8 mouse cellular contexts compared by ENCODE assay signal in genomic region chr1:135583081-135583677, GRCm38 (mm10). TPM values are rescaled to one million over a fixed set of nuclear protein-coding genes. Genes with fewer than 3 reads are reported as not detected.
DNase-seq lines count a peak whose midpoint lies in the region; ATAC-seq and TF ChIP-seq lines count a peak whose summit lies in the region.

No protein-coding gene starts in this region.

- ATAC-seq in kidney, embryonic 14.5 days (ENCODE audit: low FRiP score, low TSS enrichment), result peak; percentile 55; the same call in 1 of the 2 replicates
- ATAC-seq in embryonic facial prominence, embryonic 15.5 days (ENCODE audit: insufficient number of reproducible peaks, low FRiP score, low TSS enrichment, low read depth), result peak; percentile 25; the same call in 1 of the 2 replicates
- no peak for ATAC-seq in heart, embryonic 13.5 days (ENCODE audit: extremely low read depth, insufficient number of reproducible peaks, low FRiP score, low TSS enrichment)

- H3K27ac ChIP-seq in kidney, embryonic 14.5 days (ENCODE audit: low read depth, low read length), result peak overlapping the region; percentile 59
- peak overlapping the region; percentile 82 for H3K27ac ChIP-seq in embryonic facial prominence, embryonic 15.5 days (replicated peaks)
- H3K27ac ChIP-seq in heart, embryonic 13.5 days (replicated peaks), result peak overlapping the region; percentile 58
- H3K27ac ChIP-seq in small intestine, adult 2 months (ENCODE audit: insufficient read depth, low read depth, low read length), result no peak overlapping the region

- TF ChIP-seq POLR2A in small intestine, adult 2 months (IDR thresholded peaks at IDR 0.05; ENCODE audit: low read depth, low read length), result no peak

- no peaks in the 10 kb centered on the region; the same call in 1 of the 2 replicates for H3K27me3 ChIP-seq in kidney, embryonic 14.5 days (ENCODE audit: control insufficient read depth, insufficient read depth, low read length)
- H3K27me3 ChIP-seq in embryonic facial prominence, embryonic 15.5 days, result peaks cover 17% of the 10 kb centered on the region
- no peaks in the 10 kb centered on the region for H3K27me3 ChIP-seq in heart, embryonic 13.5 days (replicated peaks)
- H3K27me3 ChIP-seq in small intestine, adult 2 months (ENCODE audit: control insufficient read depth, insufficient read depth, low read length), result peaks cover 20% of the 10 kb centered on the region

- 4% methylated on average over 15 of the region's 15 CpGs for WGBS in kidney, embryonic 14.5 days
- WGBS in embryonic facial prominence, embryonic 15.5 days, result 8% methylated on average over 15 of the region's 15 CpGs
- 11% methylated on average over 15 of the region's 15 CpGs for WGBS in heart, embryonic 13.5 days
- 29% methylated on average over 15 of the region's 15 CpGs for WGBS in small intestine, adult 2 months

- no peak for DNase-seq in kidney, postnatal 36 days
- DNase-seq in layer of hippocampus, postnatal 10 days (ENCODE audit: low spot score in 2 of 2), result peak; percentile 63 to 78
- DNase-seq in lung, postnatal 14 days, result peak; percentile 5
- no peak for DNase-seq in urinary bladder, postnatal 25 days (ENCODE audit: low spot score)

- H3K4me3 ChIP-seq in kidney, embryonic 14.5 days (ENCODE audit: low read length), result peak overlapping the region; percentile 58
- H3K4me3 ChIP-seq in embryonic facial prominence, embryonic 15.5 days (replicated peaks), result peak overlapping the region; percentile 62
- H3K4me3 ChIP-seq in heart, embryonic 13.5 days, result peak overlapping the region; percentile 66
- peak overlapping the region; percentile 28 for H3K4me3 ChIP-seq in small intestine, adult 2 months (ENCODE audit: low read depth, low read length)

- no peaks in the 10 kb centered on the region; the same call in 1 of the 2 replicates for H3K36me3 ChIP-seq in kidney, embryonic 14.5 days (ENCODE audit: control insufficient read depth, insufficient read depth, low read length)
- H3K36me3 ChIP-seq in embryonic facial prominence, embryonic 15.5 days, result no peaks in the 10 kb centered on the region
- H3K36me3 ChIP-seq in heart, embryonic 13.5 days, result no peaks in the 10 kb centered on the region
- H3K36me3 ChIP-seq in small intestine, adult 2 months (ENCODE audit: control insufficient read depth, insufficient read depth, low read length), result no peaks in the 10 kb centered on the region

- H3K9me3 ChIP-seq in kidney, embryonic 14.5 days (ENCODE audit: control insufficient read depth, low read length), result no peaks in the 10 kb centered on the region
- H3K9me3 ChIP-seq in embryonic facial prominence, embryonic 15.5 days (replicated peaks), result no peaks in the 10 kb centered on the region
- no peaks in the 10 kb centered on the region for H3K9me3 ChIP-seq in heart, embryonic 13.5 days

- H3K4me1 ChIP-seq in kidney, embryonic 14.5 days (ENCODE audit: control insufficient read depth, insufficient read depth, low read length), result peaks cover 48% of the 10 kb centered on the region
- H3K4me1 ChIP-seq in embryonic facial prominence, embryonic 15.5 days, result peaks cover 75% of the 10 kb centered on the region
- peaks cover 93% of the 10 kb centered on the region for H3K4me1 ChIP-seq in heart, embryonic 13.5 days
- H3K4me1 ChIP-seq in small intestine, adult 2 months (ENCODE audit: control insufficient read depth, insufficient read depth, insufficient read length, low read length), result peaks cover 7% of the 10 kb centered on the region

- no peak for TF ChIP-seq CTCF in small intestine, adult 2 months (IDR thresholded peaks at IDR 0.05; ENCODE audit: extremely low read depth, insufficient read length, insufficient replicate concordance, low read depth, low read length)

- H3K4me2 ChIP-seq in kidney, embryonic 14.5 days (replicated peaks; ENCODE audit: low read depth, low read length), result peak overlapping the region; percentile 99
- H3K4me2 ChIP-seq in embryonic facial prominence, embryonic 15.5 days (replicated peaks), result peak overlapping the region; percentile 96
- peak overlapping the region; percentile 93 for H3K4me2 ChIP-seq in heart, embryonic 13.5 days

- peak overlapping the region; percentile 50; the same call in 1 of the 2 replicates for H3K9ac ChIP-seq in kidney, embryonic 14.5 days (ENCODE audit: low read depth, low read length)
- H3K9ac ChIP-seq in embryonic facial prominence, embryonic 15.5 days, result peak overlapping the region; percentile 59; the same call in 1 of the 2 replicates
- H3K9ac ChIP-seq in heart, embryonic 13.5 days, result peak overlapping the region; percentile 86

RNA-seq across cellular contexts. Expression of gene Nav1, which starts 23.9 kb away (rescaled TPM):
- polyA plus RNA-seq in kidney, embryonic 14.5 days (2014; fragmentation: Nextera tagmentation; extraction: Ambion mirVana), result 12.1 and 23.7 TPM in 2 replicates
- polyA plus RNA-seq in embryonic facial prominence, embryonic 15.5 days (2015; fragmentation: Nextera tagmentation; extraction: Ambion mirVana), result 12.5 and 13.6 TPM in 2 replicates
- 24.6 and 25.6 TPM in 2 replicates for polyA plus RNA-seq in heart, embryonic 13.5 days (2015; fragmentation: Nextera tagmentation; extraction: Ambion mirVana)
- total RNA-seq in layer of hippocampus, postnatal 10 days (2021), result 100 to 1,000 TPM; 214 to 218 TPM
- 4.7 and 6.2 TPM in 2 replicates for polyA plus RNA-seq in small intestine, adult 2 months (2012; rRNA removed)

Comparison
In these comparisons a context has a peak if more than half of its experiments do, and no peak if none do; other contexts are left out.
1. DNase-seq: peak in layer of hippocampus, postnatal 10 days (2 of 2) and lung, postnatal 14 days (single experiment); none in kidney, postnatal 36 days (0 of 2) and urinary bladder, postnatal 25 days (single experiment).
2. Peak in every context shown above with its lines, with median percentiles within 50 percentile points of each other: H3K4me2 ChIP-seq, H3K4me3 ChIP-seq and H3K9ac ChIP-seq.